Comparison of ENCODE assay signal across 8 mouse cellular contexts in genomic region chr4:154012132-154012882, GRCm38 (mm10). TPM values are rescaled to one million over a fixed set of nuclear protein-coding genes. Genes with fewer than 3 reads are reported as not detected.
DNase-seq lines count a peak whose midpoint lies in the region; ATAC-seq and TF ChIP-seq lines count a peak whose summit lies in the region.

No protein-coding gene starts in this region.

- H3K4me3 ChIP-seq in lung, postnatal 0 days (ENCODE audit: low read depth, low read length): peak overlapping the region; percentile 97
- H3K4me3 ChIP-seq in heart, embryonic 12.5 days: peak overlapping the region; percentile 79
- peak overlapping the region; percentile 100 for H3K4me3 ChIP-seq in limb, embryonic 15.5 days
- peak overlapping the region; percentile 71 for H3K4me3 ChIP-seq in neural tube, embryonic 15.5 days (replicated peaks)

- peaks cover 9% of the 10 kb centered on the region; the same call in 1 of the 2 replicates for H3K4me1 ChIP-seq in lung, postnatal 0 days (ENCODE audit: insufficient read depth, low read depth, low read length)
- peaks cover 18% of the 10 kb centered on the region for H3K4me1 ChIP-seq in heart, embryonic 12.5 days (replicated peaks)
- peaks cover 20% of the 10 kb centered on the region for H3K4me1 ChIP-seq in limb, embryonic 15.5 days
- peaks cover 28% of the 10 kb centered on the region for H3K4me1 ChIP-seq in neural tube, embryonic 15.5 days

- H3K9me3 ChIP-seq in lung, postnatal 0 days (ENCODE audit: low read length): no peaks in the 10 kb centered on the region
- H3K9me3 ChIP-seq in heart, embryonic 12.5 days (replicated peaks): no peaks in the 10 kb centered on the region
- no peaks in the 10 kb centered on the region for H3K9me3 ChIP-seq in limb, embryonic 15.5 days
- no peaks in the 10 kb centered on the region for H3K9me3 ChIP-seq in neural tube, embryonic 15.5 days (replicated peaks)

- DNase-seq in lung, postnatal 0 days (ENCODE audit: low spot score): no peak
- no peak for DNase-seq in lung, postnatal 14 days
- peak; percentile 42 for DNase-seq in adrenal gland, postnatal 10 days
- DNase-seq in gastrocnemius, postnatal 14 days: no peak
- DNase-seq in layer of hippocampus, adult 18-20 months (ENCODE audit: low spot score in 2 of 2): no peak

- intact Hi-C loops in gastrocnemius, postnatal 14 days (cut with DNase I; ENCODE audit: low total_unique reads): no loop called here

- peak overlapping the region; percentile 92 for H3K9ac ChIP-seq in lung, postnatal 0 days (replicated peaks; ENCODE audit: low read depth)
- peak overlapping the region; percentile 96 for H3K9ac ChIP-seq in heart, embryonic 12.5 days
- H3K9ac ChIP-seq in limb, embryonic 15.5 days: peak overlapping the region; percentile 98
- peak overlapping the region; percentile 78 for H3K9ac ChIP-seq in neural tube, embryonic 15.5 days (replicated peaks)

- no peaks in the 10 kb centered on the region for H3K27me3 ChIP-seq in lung, postnatal 0 days (replicated peaks; ENCODE audit: insufficient read depth, low read length)
- no peaks in the 10 kb centered on the region for H3K27me3 ChIP-seq in heart, embryonic 12.5 days (replicated peaks)
- no peaks in the 10 kb centered on the region for H3K27me3 ChIP-seq in limb, embryonic 15.5 days
- no peaks in the 10 kb centered on the region for H3K27me3 ChIP-seq in neural tube, embryonic 15.5 days (replicated peaks)

- H3K4me2 ChIP-seq in lung, postnatal 0 days (replicated peaks; ENCODE audit: low read depth, low read length): peak overlapping the region; percentile 97
- H3K4me2 ChIP-seq in heart, embryonic 12.5 days: peak overlapping the region; percentile 92
- peak overlapping the region; percentile 92 for H3K4me2 ChIP-seq in limb, embryonic 15.5 days
- peak overlapping the region; percentile 97 for H3K4me2 ChIP-seq in neural tube, embryonic 15.5 days

- peaks cover 7% of the 10 kb centered on the region; the same call in 1 of the 2 replicates for H3K36me3 ChIP-seq in lung, postnatal 0 days (ENCODE audit: insufficient read depth, low read length)
- H3K36me3 ChIP-seq in heart, embryonic 12.5 days: peaks cover 35% of the 10 kb centered on the region
- peaks cover 37% of the 10 kb centered on the region for H3K36me3 ChIP-seq in limb, embryonic 15.5 days
- peaks cover 28% of the 10 kb centered on the region for H3K36me3 ChIP-seq in neural tube, embryonic 15.5 days

- no peak for TF ChIP-seq CTCF in lung, postnatal 0 days (IDR thresholded peaks at IDR 0.05)

- under 1% methylated on average over 39 of the region's 55 CpGs for WGBS in lung, postnatal 0 days
- WGBS in heart, embryonic 12.5 days: 1% methylated on average over 55 of the region's 55 CpGs
- WGBS in limb, embryonic 15.5 days: 1% methylated on average over 55 of the region's 55 CpGs
- WGBS in neural tube, embryonic 15.5 days: 1% methylated on average over 54 of the region's 55 CpGs

- TF ChIP-seq EP300 in lung, postnatal 0 days (IDR thresholded peaks at IDR 0.05): no peak

- ATAC-seq in lung, postnatal 0 days: no peak
- no peak; the same call in 1 of the 2 replicates for ATAC-seq in heart, embryonic 12.5 days (ENCODE audit: insufficient number of reproducible peaks, low FRiP score)
- ATAC-seq in limb, embryonic 15.5 days (ENCODE audit: insufficient number of reproducible peaks, low FRiP score, low TSS enrichment, low read depth): no peak
- no peak for ATAC-seq in neural tube, embryonic 15.5 days (ENCODE audit: low FRiP score)

- peak overlapping the region; percentile 58 for H3K27ac ChIP-seq in lung, postnatal 0 days (ENCODE audit: low read length)
- H3K27ac ChIP-seq in heart, embryonic 12.5 days (ENCODE audit: poor library complexity, severe bottlenecking): 0 out of 2 replicates have a peak overlapping the region, but pooled peaks have one; percentile 10
- peak overlapping the region; percentile 59; the same call in 1 of the 2 replicates for H3K27ac ChIP-seq in limb, embryonic 15.5 days
- peak overlapping the region; percentile 62 for H3K27ac ChIP-seq in neural tube, embryonic 15.5 days (replicated peaks)

RNA-seq across cellular contexts. Expression of gene Lrrc47, which starts 0.8 kb away (rescaled TPM):
- polyA plus RNA-seq in lung, postnatal 0 days (2015; fragmentation: Nextera tagmentation; extraction: Ambion mirVana): 15.2 and 15.4 TPM in 2 replicates
- total RNA-seq in adrenal gland, postnatal 10 days (2021): 10 to 100 TPM; 40.7 to 43.3 TPM
- 21.8 and 27.2 TPM in 2 replicates for polyA plus RNA-seq in heart, embryonic 12.5 days (2016; fragmentation: Nextera tagmentation; extraction: Ambion mirVana)
- polyA plus RNA-seq in limb, embryonic 15.5 days (2015; fragmentation: Nextera tagmentation; extraction: Ambion mirVana): 14.7 and 17.1 TPM in 2 replicates
- polyA plus RNA-seq in neural tube, embryonic 15.5 days (2015; fragmentation: Nextera tagmentation; extraction: Ambion mirVana): 19.2 and 20.5 TPM in 2 replicates
- total RNA-seq in gastrocnemius, postnatal 14 days (2021): 10 to 100 TPM; 20.6 to 27.7 TPM
- total RNA-seq in layer of hippocampus, adult 18-20 months (2021): 10 to 100 TPM; 55.6 to 68.0 TPM

RNA-seq across cellular contexts. Expression of gene Smim1, which starts 13.7 kb away (rescaled TPM):
- 57.9 and 59.4 TPM in 2 replicates for polyA plus RNA-seq in lung, postnatal 0 days (2015; fragmentation: Nextera tagmentation; extraction: Ambion mirVana)
- 10 to 100 TPM; 28.6 to 32.6 TPM for total RNA-seq in adrenal gland, postnatal 10 days (2021)
- 64.6 and 77.0 TPM in 2 replicates for polyA plus RNA-seq in heart, embryonic 12.5 days (2016; fragmentation: Nextera tagmentation; extraction: Ambion mirVana)
- polyA plus RNA-seq in limb, embryonic 15.5 days (2015; fragmentation: Nextera tagmentation; extraction: Ambion mirVana): 17.6 and 24.6 TPM in 2 replicates
- 18.3 and 21.1 TPM in 2 replicates for polyA plus RNA-seq in neural tube, embryonic 15.5 days (2015; fragmentation: Nextera tagmentation; extraction: Ambion mirVana)
- total RNA-seq in gastrocnemius, postnatal 14 days (2021): 1 to 10 TPM; 4.0 to 6.3 TPM
- 10 to 100 TPM; 10.3 to 12.5 TPM for total RNA-seq in layer of hippocampus, adult 18-20 months (2021)

RNA-seq across cellular contexts. Expression of gene Ccdc27, which starts 30.2 kb away (rescaled TPM):
- not detected in 2 replicates for polyA plus RNA-seq in lung, postnatal 0 days (2015; fragmentation: Nextera tagmentation; extraction: Ambion mirVana)
- not detected for total RNA-seq in adrenal gland, postnatal 10 days (2021)
- 0.09 and 0.10 TPM in 2 replicates for polyA plus RNA-seq in heart, embryonic 12.5 days (2016; fragmentation: Nextera tagmentation; extraction: Ambion mirVana)
- not detected in 2 replicates for polyA plus RNA-seq in limb, embryonic 15.5 days (2015; fragmentation: Nextera tagmentation; extraction: Ambion mirVana)
- not detected in 2 replicates for polyA plus RNA-seq in neural tube, embryonic 15.5 days (2015; fragmentation: Nextera tagmentation; extraction: Ambion mirVana)
- not detected for total RNA-seq in gastrocnemius, postnatal 14 days (2021)
- total RNA-seq in layer of hippocampus, adult 18-20 months (2021): under 1 TPM; 0.59 to 0.66 TPM

RNA-seq across cellular contexts. Expression of gene Cep104, which starts 37.3 kb away (rescaled TPM):
- polyA plus RNA-seq in lung, postnatal 0 days (2015; fragmentation: Nextera tagmentation; extraction: Ambion mirVana): 9.6 and 10.1 TPM in 2 replicates
- total RNA-seq in adrenal gland, postnatal 10 days (2021): 10 to 100 TPM; 18.0 to 19.0 TPM
- polyA plus RNA-seq in heart, embryonic 12.5 days (2016; fragmentation: Nextera tagmentation; extraction: Ambion mirVana): 17.3 and 18.0 TPM in 2 replicates
- polyA plus RNA-seq in limb, embryonic 15.5 days (2015; fragmentation: Nextera tagmentation; extraction: Ambion mirVana): 13.7 and 16.1 TPM in 2 replicates
- polyA plus RNA-seq in neural tube, embryonic 15.5 days (2015; fragmentation: Nextera tagmentation; extraction: Ambion mirVana): 15.6 and 17.5 TPM in 2 replicates
- 10 to 100 TPM; 15.2 to 15.3 TPM for total RNA-seq in gastrocnemius, postnatal 14 days (2021)
- total RNA-seq in layer of hippocampus, adult 18-20 months (2021): 10 to 100 TPM; 31.2 to 32.3 TPM

RNA-seq across cellular contexts. Expression of gene Dffb, which starts 37.4 kb away (rescaled TPM):
- 8.1 and 8.6 TPM in 2 replicates for polyA plus RNA-seq in lung, postnatal 0 days (2015; fragmentation: Nextera tagmentation; extraction: Ambion mirVana)
- 1 to 10 TPM; 5.2 to 8.0 TPM for total RNA-seq in adrenal gland, postnatal 10 days (2021)
- 5.6 and 6.5 TPM in 2 replicates for polyA plus RNA-seq in heart, embryonic 12.5 days (2016; fragmentation: Nextera tagmentation; extraction: Ambion mirVana)
- 11.4 and 12.6 TPM in 2 replicates for polyA plus RNA-seq in limb, embryonic 15.5 days (2015; fragmentation: Nextera tagmentation; extraction: Ambion mirVana)
- polyA plus RNA-seq in neural tube, embryonic 15.5 days (2015; fragmentation: Nextera tagmentation; extraction: Ambion mirVana): 11.3 and 12.6 TPM in 2 replicates
- 1 to 10 TPM; 1.3 to 1.8 TPM for total RNA-seq in gastrocnemius, postnatal 14 days (2021)
- total RNA-seq in layer of hippocampus, adult 18-20 months (2021): 10 to 100 TPM; 11.1 to 12.7 TPM

Comparison
In these comparisons a context has a peak if more than half of its experiments do, and no peak if none do; other contexts are left out.
1. H3K27ac ChIP-seq: peak in every context shown above with its lines; median percentile 62 in neural tube, embryonic 15.5 days; 59 in limb, embryonic 15.5 days; 58 in lung, postnatal 0 days; 10 in heart, embryonic 12.5 days.